Mouse (Mus musculus) hindbrain, embryonic 15.5 days (tissue): ENCODE measurements around the gene Olfr1449. TPM values are rescaled to one million over a fixed set of nuclear protein-coding genes. Genes with fewer than 3 reads are reported as not detected.
"Not testable (repeated sequence)": the region's sequence is repeated elsewhere in the genome, so short reads cannot be mapped to it uniquely, and the experiment has no call there.

ENCODE experiments used
- ATAC-seq: fragments of 200-750 bp; cut with Nextera tagmentation; 2 replicates; pipeline ENCODE4 v1.8.0; 2017; ENCODE audit warnings: low read depth, moderate number of reproducible peaks, moderate TSS enrichment; ENCODE audit not compliant: low FRiP score
- H3K27ac ChIP-seq: fragments of 300-500 bp; sonication (generic); replicated peaks from 2 replicates; pipeline ENCODE4 v1.5.1; 2015; ENCODE audit warnings: mild to moderate bottlenecking, inconsistent platforms
- H3K27me3 ChIP-seq: fragments of 300-500 bp; sonication (generic); 2 replicates; pipeline ENCODE4 v1.6.1; 2015; ENCODE audit warnings: control low read depth, inconsistent platforms
- H3K36me3 ChIP-seq: fragments of 300-500 bp; sonication (generic); 2 replicates; pipeline ENCODE4 v1.6.1; 2015; ENCODE audit warnings: control low read depth, inconsistent platforms
- H3K4me1 ChIP-seq: fragments of 300-500 bp; sonication (generic); replicated peaks from 2 replicates; pipeline ENCODE4 v1.6.1; 2015; ENCODE audit warnings: control low read depth, inconsistent platforms
- H3K4me2 ChIP-seq: fragments of 300-500 bp; sonication (generic); 2 replicates; pipeline ENCODE4 v1.6.1; 2015; ENCODE audit warnings: moderate library complexity, mild to moderate bottlenecking, inconsistent platforms
- H3K4me3 ChIP-seq: fragments of 300-500 bp; sonication (generic); 2 replicates; pipeline ENCODE4 v1.5.1; 2015; ENCODE audit warnings: mild to moderate bottlenecking, inconsistent platforms
- H3K9ac ChIP-seq: fragments of 300-500 bp; sonication (generic); 2 replicates; pipeline ENCODE4 v1.6.1; 2015; ENCODE audit warnings: inconsistent platforms
- H3K9me3 ChIP-seq: fragments of 300-500 bp; sonication (generic); 2 replicates; pipeline ENCODE4 v1.6.1; 2016; ENCODE audit warnings: control low read depth, inconsistent platforms
- WGBS: fragments of 180-500 bp; shearing (Covaris S2); methylation state at CpG from one replicate; pipeline ENCODE4 v1.1.7; 2015; 5-methylcytosine and 5-hydroxymethylcytosine counted together
- polyA plus RNA-seq: library from polyadenylated mRNA; unstranded; fragments of >200 nt; fragmentation: Nextera tagmentation; extraction: Ambion mirVana; gene quantifications from 2 replicates; pipeline ENCODE4 v1.2.1, GENCODE M21; 2015

Gene Olfr1449
- polyA plus RNA-seq, result not detected in 2 replicates

DNA sequence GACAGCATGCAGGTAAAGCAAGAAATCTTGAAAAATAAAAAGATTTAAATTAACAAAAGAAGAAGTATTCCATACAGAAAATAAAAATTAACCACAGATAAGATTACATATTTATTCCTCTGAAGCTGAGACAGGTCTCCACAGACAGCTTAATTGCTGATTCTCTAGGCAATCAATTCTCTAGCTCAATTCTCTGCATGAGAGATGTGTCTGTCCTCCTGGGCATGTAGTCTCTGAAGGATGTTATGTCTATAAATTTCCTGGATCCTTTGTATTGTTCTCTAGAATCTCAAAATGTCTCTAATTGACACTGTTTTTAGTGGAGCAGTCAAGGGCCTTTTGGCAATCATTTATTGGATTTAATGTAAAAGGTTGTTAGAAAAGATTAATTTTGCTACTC, at the start of gene Olfr1449:
Gene Olfr1449 (plus strand): TSS at position 301 of the 400 bp plus-strand sequence.
- Histone ChIP-seq H3K9me3 (no peaks in the 10 kb centered on the region; the same call in 1 of the 2 replicates), H3K4me1 (no peaks in the 10 kb centered on the region), H3K9ac (no peak within 1 kb of the TSS), H3K36me3 (no peaks in the 10 kb centered on the region), H3K4me2 (no peak within 1 kb of the TSS), H3K27ac (no peak within 1 kb of the TSS), H3K27me3 (no peaks in the 10 kb centered on the region), H3K4me3 (no peak within 1 kb of the TSS)
- ATAC-seq, result no peak

DNA sequence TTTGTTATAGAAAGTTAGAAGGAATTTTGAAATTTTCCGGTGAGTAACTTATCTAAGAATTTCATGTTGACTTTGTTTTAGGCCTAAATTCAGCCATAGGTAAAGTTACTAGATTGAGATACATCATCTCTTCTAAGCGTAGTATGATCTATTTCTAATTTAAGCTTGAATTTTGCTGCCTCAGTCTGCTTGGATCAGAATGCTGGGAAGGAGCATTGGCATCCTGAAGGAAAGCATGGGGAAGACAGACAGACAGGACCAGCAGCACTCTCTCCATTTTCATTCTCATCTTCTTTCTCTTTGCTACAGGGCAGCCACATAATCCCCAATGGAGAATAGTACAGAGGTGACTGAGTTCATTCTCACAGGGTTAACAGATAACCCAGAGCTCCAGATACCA, 47.1 kb upstream of the Olfr1449 start, which contains the start of gene Olfr1445:
Gene Olfr1445 (plus strand): TSS at position 301 of the 400 bp plus-strand sequence.
- WGBS, result 85% methylated on average over 2 of the region's 2 CpGs
- no peak for ATAC-seq
- Histone ChIP-seq H3K4me3 (no peak within 1 kb of the TSS), H3K4me1 (no peaks in the 10 kb centered on the region), H3K27me3 (no peaks in the 10 kb centered on the region), H3K36me3 (no peaks in the 10 kb centered on the region), H3K27ac (no peak within 1 kb of the TSS), H3K9me3 (no peaks in the 10 kb centered on the region), H3K4me2 (no peak within 1 kb of the TSS), H3K9ac (no peak within 1 kb of the TSS)

DNA sequence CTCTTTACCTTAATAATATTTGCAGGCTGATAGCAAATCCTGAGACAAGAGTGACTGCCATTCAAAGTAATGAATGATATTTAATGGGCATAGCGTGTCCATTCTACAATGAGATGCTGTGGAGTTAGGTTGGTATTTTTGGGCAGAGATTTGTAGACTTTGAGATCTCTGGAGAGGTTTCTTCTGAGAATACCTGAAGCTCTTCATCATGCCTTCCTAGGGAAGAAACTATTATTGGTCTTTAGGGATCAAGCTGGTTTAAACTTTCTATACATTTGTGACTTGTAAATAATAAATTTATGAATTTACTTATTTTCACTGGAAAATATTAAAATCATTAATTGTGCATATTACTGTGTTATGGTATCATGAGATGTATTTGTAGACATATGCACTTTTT, 37.2 kb upstream of the Olfr1449 start, which contains the start of gene Olfr1446:
Gene Olfr1446 (minus strand): TSS at position 101 of the 400 bp plus-strand sequence.
- Histone ChIP-seq H3K9ac (no peak within 1 kb of the TSS), H3K4me2 (no peak within 1 kb of the TSS), H3K4me3 (no peak within 1 kb of the TSS), H3K27ac (no peak within 1 kb of the TSS), H3K9me3 (no peaks in the 10 kb centered on the region), H3K27me3 (no peaks in the 10 kb centered on the region), H3K4me1 (no peaks in the 10 kb centered on the region), H3K36me3 (no peaks in the 10 kb centered on the region)
- ATAC-seq, result no peak
- 77% methylated on average over 1 of the region's 1 CpGs for WGBS

DNA sequence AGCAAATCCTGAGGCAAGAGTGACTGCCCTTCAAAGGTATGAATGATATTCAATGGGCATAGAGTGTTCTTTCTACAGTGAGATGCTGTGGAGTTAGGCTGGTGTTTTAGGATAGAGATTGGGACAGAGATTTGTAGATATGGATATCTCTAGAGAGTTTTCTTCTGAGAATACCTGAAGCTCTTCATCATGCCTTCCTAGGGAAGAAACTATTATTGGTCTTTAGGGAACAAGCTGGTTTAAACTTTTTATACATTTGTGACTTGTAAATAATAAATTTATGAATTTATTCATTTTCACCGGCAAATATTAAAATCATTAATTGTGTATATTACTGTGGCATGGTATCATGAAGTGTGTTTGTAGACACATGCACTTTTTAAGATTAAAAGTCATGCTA, 27.0 kb upstream of the Olfr1449 start, which contains the start of gene Olfr1447:
Gene Olfr1447 (minus strand): TSS at position 101 of the 400 bp plus-strand sequence.
- H3K9me3 ChIP-seq, result 0 out of 2 replicates have a peak, but pooled peaks cover 3% of the 10 kb centered on the region
- 94% methylated on average over 1 of the region's 1 CpGs for WGBS
- no peaks in the 10 kb centered on the region for H3K36me3 ChIP-seq
- H3K9ac ChIP-seq, result no peak within 1 kb of the TSS
- no peaks in the 10 kb centered on the region for H3K27me3 ChIP-seq
- ATAC-seq, result no peak
- H3K4me3 ChIP-seq, result no peak within 1 kb of the TSS
- H3K27ac ChIP-seq, result no peak within 1 kb of the TSS
- no peaks in the 10 kb centered on the region for H3K4me1 ChIP-seq
- no peak within 1 kb of the TSS for H3K4me2 ChIP-seq

DNA sequence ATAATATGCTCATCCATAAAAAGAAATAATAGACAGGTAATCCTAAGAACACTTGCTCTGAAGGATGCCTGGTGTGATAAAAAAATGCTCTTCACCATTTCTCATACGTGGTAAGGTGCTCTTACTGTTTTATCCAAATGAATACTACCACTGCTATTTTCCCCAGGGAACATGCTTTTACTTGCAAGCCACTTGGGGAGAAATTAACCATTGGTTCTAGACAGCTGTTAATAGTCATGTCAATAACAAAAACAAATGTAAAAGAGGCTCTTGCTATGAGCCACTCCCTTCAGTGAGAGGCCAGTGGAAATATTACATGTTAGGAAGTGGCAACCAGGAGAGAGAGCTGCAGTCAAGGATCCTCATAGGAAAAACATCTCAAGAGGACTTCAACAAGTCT, 6.3 kb upstream of the Olfr1449 start, which contains the start of gene Olfr1448:
Gene Olfr1448 (minus strand): TSS at position 101 of the 400 bp plus-strand sequence.
- H3K36me3 ChIP-seq, result no peaks in the 10 kb centered on the region
- H3K27ac ChIP-seq, result no peak within 1 kb of the TSS
- no peak within 1 kb of the TSS for H3K9ac ChIP-seq
- ATAC-seq, result no peak
- H3K4me2 ChIP-seq, result no peak within 1 kb of the TSS
- H3K27me3 ChIP-seq, result no peaks in the 10 kb centered on the region
- no peaks in the 10 kb centered on the region for H3K9me3 ChIP-seq
- H3K4me3 ChIP-seq, result no peak within 1 kb of the TSS
- H3K4me1 ChIP-seq, result no peaks in the 10 kb centered on the region
- WGBS, result 72% methylated on average over 1 of the region's 1 CpGs

DNA sequence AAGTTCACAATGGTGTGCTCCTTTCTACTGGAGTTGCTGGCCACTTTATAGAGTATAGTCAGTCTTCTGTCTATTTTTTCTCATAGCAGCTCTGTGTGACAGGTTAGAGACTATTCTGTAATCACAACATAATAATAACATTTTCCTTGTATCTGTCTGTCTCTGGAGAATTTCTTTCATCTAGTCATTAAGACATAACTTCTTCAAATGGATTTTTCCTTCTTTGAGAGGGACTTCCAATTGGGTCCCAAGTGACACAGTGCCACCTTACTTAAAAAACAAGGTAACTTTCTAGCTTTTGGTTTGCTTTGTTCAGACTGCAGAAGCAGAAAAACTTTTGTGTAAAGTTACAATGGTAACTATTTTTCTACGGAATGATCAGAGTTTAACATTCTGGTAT, 19.3 kb downstream of the Olfr1449 start, which contains the start of gene Olfr1450:
Gene Olfr1450 (plus strand): TSS at position 301 of the 400 bp plus-strand sequence.
- H3K4me2 ChIP-seq, result no peak within 1 kb of the TSS
- H3K27ac ChIP-seq, result no peak within 1 kb of the TSS
- H3K4me1 ChIP-seq, result no peaks in the 10 kb centered on the region
- no peak within 1 kb of the TSS for H3K4me3 ChIP-seq
- H3K9ac ChIP-seq, result no peak within 1 kb of the TSS
- no peaks in the 10 kb centered on the region for H3K27me3 ChIP-seq
- ATAC-seq, result no peak
- H3K36me3 ChIP-seq, result no peaks in the 10 kb centered on the region
- H3K9me3 ChIP-seq, result 0 out of 2 replicates have a peak, but pooled peaks cover 3% of the 10 kb centered on the region
- 89% methylated on average over 1 of the region's 1 CpGs for WGBS

DNA sequence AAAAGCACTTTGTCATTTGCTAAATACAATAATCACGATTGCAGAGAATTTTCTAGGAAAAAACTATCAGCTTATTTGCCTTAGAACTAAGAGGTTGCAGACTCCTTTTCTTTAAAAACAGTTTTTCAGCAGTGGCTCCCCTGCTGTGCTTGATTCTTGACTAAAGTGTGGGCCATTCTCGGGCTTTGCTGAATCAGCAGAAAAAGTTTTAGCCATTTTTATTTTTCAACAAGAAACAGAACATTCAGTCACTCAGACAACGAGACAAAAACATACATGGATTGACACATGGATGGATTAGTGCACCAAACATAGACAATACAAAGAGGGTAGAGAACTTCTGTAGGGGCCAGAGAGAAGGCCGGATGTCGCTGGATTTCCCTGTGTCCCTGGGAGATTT, 39.4 kb downstream of the Olfr1449 start:
- not testable (repeated sequence) for ATAC-seq, H3K27me3 ChIP-seq, H3K4me3 ChIP-seq, H3K9me3 ChIP-seq, H3K9ac ChIP-seq, H3K36me3 ChIP-seq, H3K4me2 ChIP-seq, H3K27ac ChIP-seq, H3K4me1 ChIP-seq
- WGBS, result 85% methylated on average over 5 of the region's 5 CpGs

Other genes with a start within 250 kb of the Olfr1449 start
- gene Keg1, start 235.1 kb upstream of the Olfr1449 start, polyA plus RNA-seq, result not detected in 2 replicates
- gene Cntf, start 165.2 kb upstream of the Olfr1449 start, polyA plus RNA-seq, result 1.00 and 1.2 TPM in 2 replicates
- gene Zfp91, start 134.7 kb upstream of the Olfr1449 start, polyA plus RNA-seq, result 13.6 and 14.3 TPM in 2 replicates
- gene Lpxn, start 134.6 kb upstream of the Olfr1449 start, polyA plus RNA-seq, result 1.1 and 1.6 TPM in 2 replicates
- gene Gm5244, start 84.2 kb upstream of the Olfr1449 start, polyA plus RNA-seq, result not detected in 2 replicates
- not detected in 2 replicates for gene Olfr1444, start 73.6 kb upstream of the Olfr1449 start, polyA plus RNA-seq
- gene Olfr1445, start 47.0 kb upstream of the Olfr1449 start, polyA plus RNA-seq, result not detected in 2 replicates
- not detected in 2 replicates for gene Olfr1446, start 37.3 kb upstream of the Olfr1449 start, polyA plus RNA-seq
- not detected in 2 replicates for gene Olfr1447, start 27.1 kb upstream of the Olfr1449 start, polyA plus RNA-seq
- not detected in 2 replicates for gene Olfr1448, start 6.4 kb upstream of the Olfr1449 start, polyA plus RNA-seq
- gene Olfr1450, start 19.4 kb downstream of the Olfr1449 start, polyA plus RNA-seq, result not detected in 2 replicates
- not detected in 2 replicates for gene Olfr1451, start 64.2 kb downstream of the Olfr1449 start, polyA plus RNA-seq
- gene Olfr1453, start 97.5 kb downstream of the Olfr1449 start, polyA plus RNA-seq, result not detected in 2 replicates
- not detected in 2 replicates for gene Olfr1454, start 129.8 kb downstream of the Olfr1449 start, polyA plus RNA-seq
- gene Olfr1457, start 167.1 kb downstream of the Olfr1449 start, polyA plus RNA-seq, result not detected in 2 replicates
- not detected in 2 replicates for gene Olfr1458, start 175.9 kb downstream of the Olfr1449 start, polyA plus RNA-seq
- not detected in 2 replicates for gene Olfr1459, start 218.7 kb downstream of the Olfr1449 start, polyA plus RNA-seq
- gene Olfr1461, start 232.2 kb downstream of the Olfr1449 start, polyA plus RNA-seq, result not detected in 2 replicates